Mouse (Mus musculus) midbrain, embryonic 13.5 days (tissue): ENCODE results near the gene 1700016D06Rik. TPM values are rescaled to one million over a fixed set of nuclear protein-coding genes. Genes with fewer than 3 reads are reported as not detected.

Experiments used
- ATAC-seq: fragments of 200-750 bp; cut with Nextera tagmentation; 2 replicates; pipeline ENCODE4 v1.8.0; 2017; ENCODE audit warnings: mild to moderate bottlenecking, moderate TSS enrichment, moderate library complexity
- H3K27ac ChIP-seq: fragments of 300-500 bp; sonication (generic); 2 replicates; pipeline ENCODE4 v1.5.1; 2015; ENCODE audit warnings: inconsistent platforms, mild to moderate bottlenecking, moderate library complexity
- H3K27me3 ChIP-seq: fragments of 300-500 bp; sonication (generic); 2 replicates; pipeline ENCODE4 v1.6.1; 2015; ENCODE audit warnings: mild to moderate bottlenecking, inconsistent platforms
- H3K36me3 ChIP-seq: fragments of 300-500 bp; sonication (generic); 2 replicates; pipeline ENCODE4 v1.6.1; 2015; ENCODE audit warnings: mild to moderate bottlenecking, inconsistent platforms
- H3K4me1 ChIP-seq: fragments of 300-500 bp; sonication (generic); replicated peaks from 2 replicates; pipeline ENCODE4 v1.6.1; 2015; ENCODE audit warnings: inconsistent platforms
- H3K4me2 ChIP-seq: fragments of 300-500 bp; sonication (generic); replicated peaks from 2 replicates; pipeline ENCODE4 v1.6.1; 2015; ENCODE audit warnings: moderate library complexity, mild to moderate bottlenecking, inconsistent platforms
- H3K4me3 ChIP-seq: fragments of 300-500 bp; sonication (generic); replicated peaks from 2 replicates; pipeline ENCODE4 v1.5.1; 2015; ENCODE audit warnings: mild to moderate bottlenecking, inconsistent platforms
- H3K9ac ChIP-seq: fragments of 300-500 bp; sonication (generic); replicated peaks from 2 replicates; pipeline ENCODE4 v1.6.1; 2015; ENCODE audit warnings: mild to moderate bottlenecking, inconsistent platforms
- H3K9me3 ChIP-seq: fragments of 300-500 bp; sonication (generic); 2 replicates; pipeline ENCODE4 v1.6.1; 2016; ENCODE audit warnings: mild to moderate bottlenecking, inconsistent platforms
- WGBS: fragments of 180-500 bp; shearing (Covaris S2); methylation state at CpG from one replicate; pipeline ENCODE4 v1.1.7; 2015; 5-methylcytosine and 5-hydroxymethylcytosine counted together
- polyA plus RNA-seq: library from polyadenylated mRNA; unstranded; fragments of >200 nt; fragmentation: Nextera tagmentation; extraction: Ambion mirVana; gene quantifications from 2 replicates; pipeline ENCODE4 v1.2.1, GENCODE M21; 2015

Gene 1700016D06Rik
- polyA plus RNA-seq, 1 experiment from 2014 or later = 0.12 TPM

GRCm38 (mm10) chr8:11700060-11701032 is 517 bp downstream of the 1700016D06Rik start:
- Histone ChIP-seq H3K9me3 (no peaks in the 10 kb centered on the region), H3K27ac (no peak overlapping the region), H3K9ac (peak overlapping the region; percentile 59), H3K4me3 (peak overlapping the region; percentile 20), H3K27me3 (peaks cover 8% of the 10 kb centered on the region), H3K4me1 (peaks cover 4% of the 10 kb centered on the region; the same call in 1 of the 2 replicates), H3K4me2 (peak overlapping the region; percentile 51), H3K36me3 (no peaks in the 10 kb centered on the region)
- 34% methylated on average over 26 of the region's 26 CpGs for WGBS
- ATAC-seq = peak; percentile 90

GRCm38 (mm10) chr8:11699442-11700001 is 1.3 kb downstream of the 1700016D06Rik start:
- Histone ChIP-seq H3K4me2 (no peak overlapping the region), H3K36me3 (no peaks in the 10 kb centered on the region), H3K9ac (no peak overlapping the region), H3K27ac (no peak overlapping the region), H3K4me1 (peaks cover 4% of the 10 kb centered on the region; the same call in 1 of the 2 replicates), H3K27me3 (peaks cover 8% of the 10 kb centered on the region), H3K9me3 (no peaks in the 10 kb centered on the region), H3K4me3 (no peak overlapping the region)
- 81% methylated on average over 5 of the region's 5 CpGs for WGBS
- ATAC-seq = no peak

- H3K36me3 ChIP-seq = no peaks in the 10 kb centered on the region
- WGBS = 90% methylated on average over 7 of the region's 7 CpGs
Measured at GRCm38 (mm10) chr8:11697467-11697866, 3.4 kb downstream of the 1700016D06Rik start.

GRCm38 (mm10) chr8:11696176-11696575 is 4.7 kb downstream of the 1700016D06Rik start:
- Histone ChIP-seq H3K36me3 (no peaks in the 10 kb centered on the region), H3K9me3 (no peaks in the 10 kb centered on the region), H3K4me3 (no peak overlapping the region), H3K27ac (no peak overlapping the region), H3K4me2 (no peak overlapping the region), H3K9ac (no peak overlapping the region), H3K4me1 (peaks cover 4% of the 10 kb centered on the region; the same call in 1 of the 2 replicates), H3K27me3 (peaks cover 8% of the 10 kb centered on the region)
- 87% methylated on average over 3 of the region's 3 CpGs for WGBS
- no peak for ATAC-seq

More at GRCm38 (mm10) chr8:11697467-11697866, 3.4 kb downstream of the 1700016D06Rik start:
- no peak overlapping the region for H3K27ac ChIP-seq
- no peak overlapping the region for H3K9ac ChIP-seq
- peaks cover 8% of the 10 kb centered on the region for H3K27me3 ChIP-seq
- peaks cover 4% of the 10 kb centered on the region; the same call in 1 of the 2 replicates for H3K4me1 ChIP-seq
- no peaks in the 10 kb centered on the region for H3K9me3 ChIP-seq
- H3K4me2 ChIP-seq = no peak overlapping the region
- no peak overlapping the region for H3K4me3 ChIP-seq
- no peak for ATAC-seq

- WGBS = 73% methylated on average over 5 of the region's 5 CpGs
- no peak for ATAC-seq
- no peaks in the 10 kb centered on the region for H3K4me1 ChIP-seq
- H3K9me3 ChIP-seq = no peaks in the 10 kb centered on the region
- no peak overlapping the region for H3K4me2 ChIP-seq
- no peak overlapping the region for H3K9ac ChIP-seq
- H3K4me3 ChIP-seq = no peak overlapping the region
- no peak overlapping the region for H3K27ac ChIP-seq
- H3K36me3 ChIP-seq = no peaks in the 10 kb centered on the region
- no peaks in the 10 kb centered on the region for H3K27me3 ChIP-seq
Measured at GRCm38 (mm10) chr8:11693972-11694371, 6.9 kb downstream of the 1700016D06Rik start.

- no peak for ATAC-seq
- Histone ChIP-seq H3K4me2 (no peak overlapping the region), H3K9me3 (no peaks in the 10 kb centered on the region), H3K27me3 (no peaks in the 10 kb centered on the region), H3K4me1 (no peaks in the 10 kb centered on the region), H3K9ac (no peak overlapping the region), H3K4me3 (no peak overlapping the region), H3K36me3 (no peaks in the 10 kb centered on the region), H3K27ac (no peak overlapping the region)
- 81% methylated on average over 1 of the region's 1 CpGs for WGBS
Measured at GRCm38 (mm10) chr8:11692455-11692854, 8.4 kb downstream of the 1700016D06Rik start.

GRCm38 (mm10) chr8:11691761-11692160 is 9.1 kb downstream of the 1700016D06Rik start:
- no peak overlapping the region for H3K9ac ChIP-seq

GRCm38 (mm10) chr8:11691284-11691683 is 9.6 kb downstream of the 1700016D06Rik start:
- no peaks in the 10 kb centered on the region for H3K27me3 ChIP-seq
- no peak overlapping the region for H3K4me2 ChIP-seq
- H3K4me1 ChIP-seq = no peaks in the 10 kb centered on the region
- no peak overlapping the region for H3K27ac ChIP-seq
- H3K9ac ChIP-seq = no peak overlapping the region
- no peak for ATAC-seq
- H3K36me3 ChIP-seq = no peaks in the 10 kb centered on the region
- 92% methylated on average over 6 of the region's 6 CpGs for WGBS
- no peaks in the 10 kb centered on the region for H3K9me3 ChIP-seq
- H3K4me3 ChIP-seq = no peak overlapping the region

More at GRCm38 (mm10) chr8:11691761-11692160, 9.1 kb downstream of the 1700016D06Rik start:
- Histone ChIP-seq H3K27ac (no peak overlapping the region), H3K9me3 (no peaks in the 10 kb centered on the region), H3K4me2 (no peak overlapping the region), H3K4me1 (no peaks in the 10 kb centered on the region), H3K4me3 (no peak overlapping the region), H3K36me3 (no peaks in the 10 kb centered on the region), H3K27me3 (no peaks in the 10 kb centered on the region)
- WGBS = 90% methylated on average over 6 of the region's 6 CpGs
- no peak for ATAC-seq

- Histone ChIP-seq H3K36me3 (no peaks in the 10 kb centered on the region), H3K4me2 (no peak overlapping the region), H3K9ac (no peak overlapping the region), H3K9me3 (0 out of 2 replicates have a peak, but pooled peaks cover 4% of the 10 kb centered on the region), H3K4me3 (no peak overlapping the region), H3K27ac (no peak overlapping the region), H3K27me3 (no peaks in the 10 kb centered on the region), H3K4me1 (no peaks in the 10 kb centered on the region)
- no peak for ATAC-seq
- WGBS = 33% methylated on average over 7 of the region's 7 CpGs
Measured at GRCm38 (mm10) chr8:11689945-11690344, 10.9 kb downstream of the 1700016D06Rik start.

GRCm38 (mm10) chr8:11687251-11687650 is 13.6 kb downstream of the 1700016D06Rik start:
- Histone ChIP-seq H3K27ac (no peak overlapping the region), H3K9ac (no peak overlapping the region), H3K9me3 (0 out of 2 replicates have a peak, but pooled peaks cover 4% of the 10 kb centered on the region), H3K4me3 (no peak overlapping the region), H3K27me3 (no peaks in the 10 kb centered on the region), H3K4me1 (no peaks in the 10 kb centered on the region), H3K4me2 (no peak overlapping the region), H3K36me3 (no peaks in the 10 kb centered on the region)
- ATAC-seq = no peak
- 93% methylated on average over 5 of the region's 5 CpGs for WGBS

- Histone ChIP-seq H3K36me3 (no peaks in the 10 kb centered on the region), H3K9me3 (0 out of 2 replicates have a peak, but pooled peaks cover 4% of the 10 kb centered on the region), H3K27me3 (no peaks in the 10 kb centered on the region), H3K4me1 (no peaks in the 10 kb centered on the region), H3K9ac (no peak overlapping the region), H3K4me3 (no peak overlapping the region), H3K27ac (no peak overlapping the region), H3K4me2 (no peak overlapping the region)
- WGBS = 88% methylated on average over 7 of the region's 7 CpGs
- ATAC-seq = no peak
Measured at GRCm38 (mm10) chr8:11684558-11684957, 16.3 kb downstream of the 1700016D06Rik start.

- no peaks in the 10 kb centered on the region for H3K4me1 ChIP-seq
- no peak for ATAC-seq
- H3K9me3 ChIP-seq = no peaks in the 10 kb centered on the region
- no peak overlapping the region for H3K4me2 ChIP-seq
- H3K27ac ChIP-seq = no peak overlapping the region
- no peaks in the 10 kb centered on the region for H3K27me3 ChIP-seq
- no peak overlapping the region for H3K4me3 ChIP-seq
- no peak overlapping the region for H3K9ac ChIP-seq
- WGBS = 69% methylated on average over 2 of the region's 2 CpGs
- no peaks in the 10 kb centered on the region for H3K36me3 ChIP-seq
Measured at GRCm38 (mm10) chr8:11668308-11668707, 32.6 kb downstream of the 1700016D06Rik start.
